Mouse (Mus musculus): ENCODE measurements around the gene Maco1. TPM values are rescaled to one million over a fixed set of nuclear protein-coding genes. Genes with fewer than 3 reads are reported as not detected.
A peak's percentile ranks its signal among the peaks of the same experiment; 100 is the strongest.

The Maco1 gene
- polyA plus RNA-seq, 1 experiment from 2014 or later = 25.5 TPM

DNA sequence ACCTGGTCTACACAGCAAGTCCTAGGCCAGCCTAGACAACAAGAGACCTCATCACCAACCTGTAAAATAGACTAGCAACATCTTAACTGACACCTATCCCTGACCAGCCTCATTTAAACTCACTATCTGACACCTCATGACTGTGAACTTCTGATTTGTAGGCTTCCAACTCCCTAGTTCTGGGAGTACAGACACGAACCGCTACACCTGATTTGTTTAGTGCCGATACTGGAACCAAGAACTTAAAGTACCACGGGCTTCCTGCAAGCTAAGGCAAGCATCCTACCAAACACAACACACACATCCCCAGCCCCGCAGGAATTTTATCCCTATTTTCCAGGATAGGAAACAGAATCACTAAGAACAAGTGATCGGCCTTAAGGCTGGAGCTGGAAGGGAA, 86.9 kb downstream of the Maco1 start:
- H3K27ac ChIP-seq (replicated peaks in 1 of 2; ENCODE audit: control insufficient read depth in 1 of 2, insufficient read depth in 1 of 2, low read depth in 2 of 2, low read length in 2 of 2) = peak overlapping the region in 1 of 2 experiments; percentile 71; a peak in 1 of 4 replicates
- peak overlapping the region; percentile 99 for H3K4me2 ChIP-seq (ENCODE audit: low read length)
- H3K27me3 ChIP-seq (ENCODE audit: control insufficient read depth, insufficient read depth, low read length) = no peaks in the 10 kb centered on the region
- ATAC-seq (ENCODE audit: insufficient number of reproducible peaks, insufficient read depth, low FRiP score, low read depth) = no peak
- no peaks in the 10 kb centered on the region for H3K9me3 ChIP-seq (ENCODE audit: control insufficient read depth, low read length)
- peak overlapping the region in 1 of 2 experiments; percentile 85; a peak in 2 of 4 replicates for H3K4me3 ChIP-seq (ENCODE audit: control insufficient read depth in 1 of 2, insufficient read depth in 1 of 2, low read depth in 1 of 2, low read length in 2 of 2)
- 55% methylated on average over 6 of the region's 6 CpGs for WGBS
- H3K4me1 ChIP-seq (ENCODE audit: control insufficient read depth in 2 of 2, insufficient read depth in 2 of 2, low read length in 2 of 2) = peaks cover 32 to 64% of the 10 kb centered on the region in 2 experiments
- peak overlapping the region; percentile 91 for H3K9ac ChIP-seq (ENCODE audit: low read length)
- no peaks in the 10 kb centered on the region for H3K36me3 ChIP-seq (ENCODE audit: control insufficient read depth, insufficient read depth, low read length)

- no peak overlapping the region for H3K4me3 ChIP-seq (ENCODE audit: control insufficient read depth in 1 of 2, insufficient read depth in 1 of 2, low read depth in 1 of 2, low read length in 2 of 2)
- H3K9me3 ChIP-seq (ENCODE audit: control insufficient read depth, low read length) = no peaks in the 10 kb centered on the region
- H3K9ac ChIP-seq (ENCODE audit: low read length) = no peak overlapping the region
- peak overlapping the region in 1 of 2 experiments; percentile 0; a peak in 1 of 4 replicates for H3K27ac ChIP-seq (replicated peaks in 1 of 2; ENCODE audit: control insufficient read depth in 1 of 2, insufficient read depth in 1 of 2, low read depth in 2 of 2, low read length in 2 of 2)
- no peak overlapping the region for H3K4me2 ChIP-seq (ENCODE audit: low read length)
- no peaks in the 10 kb centered on the region for H3K27me3 ChIP-seq (ENCODE audit: control insufficient read depth, insufficient read depth, low read length)
- peaks cover 51 to 81% of the 10 kb centered on the region in 2 experiments for H3K4me1 ChIP-seq (ENCODE audit: control insufficient read depth in 2 of 2, insufficient read depth in 2 of 2, low read length in 2 of 2)
- WGBS = 27% methylated on average over 3 of the region's 3 CpGs
- ATAC-seq (ENCODE audit: insufficient number of reproducible peaks, insufficient read depth, low FRiP score, low read depth) = no peak
- H3K36me3 ChIP-seq (ENCODE audit: control insufficient read depth, insufficient read depth, low read length) = no peaks in the 10 kb centered on the region
These were observed 88.8 kb downstream of the Maco1 start for GRCm38 (mm10) chr4:134764333-134764732.

GRCm38 (mm10) chr4:134762360-134762759, 90.8 kb downstream of the Maco1 start:
- no peak overlapping the region for H3K4me3 ChIP-seq (ENCODE audit: control insufficient read depth in 1 of 2, insufficient read depth in 1 of 2, low read depth in 1 of 2, low read length in 2 of 2)
- no peaks in the 10 kb centered on the region for H3K27me3 ChIP-seq (ENCODE audit: control insufficient read depth, insufficient read depth, low read length)
- 0 out of 4 replicates have a peak overlapping the region, but pooled peaks of 1 of the 2 experiments have one; percentile 24 for H3K27ac ChIP-seq (replicated peaks in 1 of 2; ENCODE audit: control insufficient read depth in 1 of 2, insufficient read depth in 1 of 2, low read depth in 2 of 2, low read length in 2 of 2)
- H3K9me3 ChIP-seq (ENCODE audit: control insufficient read depth, low read length) = no peaks in the 10 kb centered on the region
- WGBS = 77% methylated on average over 6 of the region's 6 CpGs
- H3K4me1 ChIP-seq (ENCODE audit: control insufficient read depth in 2 of 2, insufficient read depth in 2 of 2, low read length in 2 of 2) = peaks cover 55 to 76% of the 10 kb centered on the region in 2 experiments
- ATAC-seq (ENCODE audit: insufficient number of reproducible peaks, insufficient read depth, low FRiP score, low read depth) = no peak
- H3K4me2 ChIP-seq (ENCODE audit: low read length) = no peak overlapping the region
- H3K36me3 ChIP-seq (ENCODE audit: control insufficient read depth, insufficient read depth, low read length) = no peaks in the 10 kb centered on the region
- H3K9ac ChIP-seq (ENCODE audit: low read length) = peak overlapping the region; percentile 48; the same call in 1 of the 2 replicates

DNA sequence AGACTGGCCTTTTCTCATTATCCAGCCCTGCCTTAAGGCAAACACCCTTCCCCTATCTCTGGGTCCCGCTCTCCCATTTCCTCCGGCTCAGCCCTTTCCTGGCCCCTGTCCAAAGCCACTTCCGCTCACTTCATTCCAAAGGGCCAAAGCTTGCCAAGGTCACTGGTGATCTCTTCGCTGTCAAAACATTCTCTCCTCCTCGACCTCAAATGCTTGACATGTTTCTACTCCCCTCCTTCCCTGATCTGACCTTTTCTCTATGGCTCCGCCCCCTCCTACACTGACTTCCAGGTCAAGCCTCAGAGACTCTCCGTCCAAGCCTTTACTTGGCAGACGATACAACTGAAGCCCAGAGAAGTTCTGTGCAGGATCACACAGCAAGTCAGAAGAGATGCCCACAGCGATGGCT, 92.3 kb downstream of the Maco1 start:
- no peak overlapping the region for H3K9ac ChIP-seq (ENCODE audit: low read length)

GRCm38 (mm10) chr4:134760281-134760680, 92.9 kb downstream of the Maco1 start:
- Histone ChIP-seq H3K27ac (replicated peaks in 1 of 2; ENCODE audit: control insufficient read depth in 1 of 2, insufficient read depth in 1 of 2, low read depth in 2 of 2, low read length in 2 of 2) (peak overlapping the region; percentile 60 to 64), H3K4me2 (ENCODE audit: low read length) (peak overlapping the region; percentile 39), H3K9me3 (ENCODE audit: control insufficient read depth, low read length) (no peaks in the 10 kb centered on the region), H3K4me3 (ENCODE audit: control insufficient read depth in 1 of 2, insufficient read depth in 1 of 2, low read depth in 1 of 2, low read length in 2 of 2) (no peak overlapping the region), H3K4me1 (ENCODE audit: control insufficient read depth in 2 of 2, insufficient read depth in 2 of 2, low read length in 2 of 2) (peaks cover 51 to 62% of the 10 kb centered on the region in 2 experiments), H3K36me3 (ENCODE audit: control insufficient read depth, insufficient read depth, low read length) (peaks cover 3% of the 10 kb centered on the region; the same call in 1 of the 2 replicates), H3K27me3 (ENCODE audit: control insufficient read depth, insufficient read depth, low read length) (no peaks in the 10 kb centered on the region), H3K9ac (ENCODE audit: low read length) (no peak overlapping the region)
- 46% methylated on average over 6 of the region's 6 CpGs for WGBS
- no peak for ATAC-seq (ENCODE audit: insufficient number of reproducible peaks, insufficient read depth, low FRiP score, low read depth)

More for the DNA sequence above, 92.3 kb downstream of the Maco1 start:
- H3K4me2 ChIP-seq (ENCODE audit: low read length) = peak overlapping the region; percentile 39
- H3K27me3 ChIP-seq (ENCODE audit: control insufficient read depth, insufficient read depth, low read length) = no peaks in the 10 kb centered on the region
- H3K4me3 ChIP-seq (ENCODE audit: control insufficient read depth in 1 of 2, insufficient read depth in 1 of 2, low read depth in 1 of 2, low read length in 2 of 2) = no peak overlapping the region
- H3K4me1 ChIP-seq (ENCODE audit: control insufficient read depth in 2 of 2, insufficient read depth in 2 of 2, low read length in 2 of 2) = peaks cover 54 to 64% of the 10 kb centered on the region in 2 experiments
- 6% methylated on average over 9 of the region's 9 CpGs for WGBS
- ATAC-seq (ENCODE audit: insufficient number of reproducible peaks, insufficient read depth, low FRiP score, low read depth) = peak; percentile 56
- H3K27ac ChIP-seq (replicated peaks in 1 of 2; ENCODE audit: control insufficient read depth in 1 of 2, insufficient read depth in 1 of 2, low read depth in 2 of 2, low read length in 2 of 2) = peak overlapping the region; percentile 60 to 64
- no peaks in the 10 kb centered on the region for H3K9me3 ChIP-seq (ENCODE audit: control insufficient read depth, low read length)
- no peaks in the 10 kb centered on the region for H3K36me3 ChIP-seq (ENCODE audit: control insufficient read depth, insufficient read depth, low read length)

DNA sequence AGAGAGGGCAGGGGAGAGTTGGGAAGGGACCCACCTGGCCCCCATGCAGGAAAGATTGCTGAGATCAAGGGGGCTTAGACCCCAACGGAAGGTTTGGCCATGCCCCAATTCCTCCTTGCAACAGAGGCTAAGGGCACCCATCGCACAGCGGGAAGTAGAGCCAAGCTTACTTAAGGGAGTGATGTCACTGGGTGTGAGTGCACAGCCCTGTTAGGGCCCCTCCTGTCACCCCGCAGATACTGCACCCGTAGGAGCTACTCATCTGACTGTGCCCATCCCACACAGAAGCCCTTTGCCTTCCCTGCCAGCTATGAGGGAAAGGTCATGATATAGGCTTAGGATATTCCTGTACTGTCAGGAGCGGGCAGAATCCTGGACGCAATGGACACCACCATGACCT, 93.6 kb downstream of the Maco1 start:
- 84% methylated on average over 7 of the region's 7 CpGs for WGBS
- peaks cover 48 to 63% of the 10 kb centered on the region in 2 experiments for H3K4me1 ChIP-seq (ENCODE audit: control insufficient read depth in 2 of 2, insufficient read depth in 2 of 2, low read length in 2 of 2)
- no peak for ATAC-seq (ENCODE audit: insufficient number of reproducible peaks, insufficient read depth, low FRiP score, low read depth)
- H3K27me3 ChIP-seq (ENCODE audit: control insufficient read depth, insufficient read depth, low read length) = no peaks in the 10 kb centered on the region
- 0 out of 2 replicates have a peak overlapping the region, but pooled peaks have one; percentile 39 for H3K4me2 ChIP-seq (ENCODE audit: low read length)
- H3K36me3 ChIP-seq (ENCODE audit: control insufficient read depth, insufficient read depth, low read length) = peaks cover 9% of the 10 kb centered on the region; the same call in 1 of the 2 replicates
- no peak overlapping the region for H3K4me3 ChIP-seq (ENCODE audit: control insufficient read depth in 1 of 2, insufficient read depth in 1 of 2, low read depth in 1 of 2, low read length in 2 of 2)
- no peak overlapping the region for H3K9ac ChIP-seq (ENCODE audit: low read length)
- H3K9me3 ChIP-seq (ENCODE audit: control insufficient read depth, low read length) = no peaks in the 10 kb centered on the region
- H3K27ac ChIP-seq (replicated peaks in 1 of 2; ENCODE audit: control insufficient read depth in 1 of 2, insufficient read depth in 1 of 2, low read depth in 2 of 2, low read length in 2 of 2) = 0 out of 4 replicates have a peak overlapping the region, but pooled peaks of 1 of the 2 experiments have one; percentile 64

DNA sequence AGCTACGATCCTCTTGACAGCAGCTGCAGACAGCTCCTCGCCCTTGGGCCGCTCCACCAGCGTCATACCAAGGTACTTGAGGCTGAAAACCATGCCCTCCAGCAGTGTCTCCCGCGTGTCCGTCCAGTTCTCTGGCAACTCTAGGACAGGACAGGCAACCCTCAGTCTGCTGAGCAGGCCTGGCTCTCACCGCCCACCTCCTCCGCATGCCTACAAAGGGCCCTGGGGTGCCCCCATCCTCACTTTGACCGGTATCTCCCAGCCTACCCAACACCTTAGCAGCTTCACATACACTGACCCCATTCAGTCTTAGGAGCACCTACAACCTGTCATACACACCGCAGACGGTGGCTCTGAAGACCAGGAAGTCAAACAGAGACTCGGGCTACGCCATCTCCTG, 94.2 kb downstream of the Maco1 start:
- no peak for ATAC-seq (ENCODE audit: insufficient number of reproducible peaks, insufficient read depth, low FRiP score, low read depth)
- Histone ChIP-seq H3K9ac (ENCODE audit: low read length) (no peak overlapping the region), H3K9me3 (ENCODE audit: control insufficient read depth, low read length) (no peaks in the 10 kb centered on the region), H3K36me3 (ENCODE audit: control insufficient read depth, insufficient read depth, low read length) (peaks cover 10% of the 10 kb centered on the region; the same call in 1 of the 2 replicates), H3K27ac (replicated peaks in 1 of 2; ENCODE audit: control insufficient read depth in 1 of 2, insufficient read depth in 1 of 2, low read depth in 2 of 2, low read length in 2 of 2) (no peak overlapping the region), H3K4me3 (ENCODE audit: control insufficient read depth in 1 of 2, insufficient read depth in 1 of 2, low read depth in 1 of 2, low read length in 2 of 2) (no peak overlapping the region), H3K4me2 (ENCODE audit: low read length) (no peak overlapping the region), H3K27me3 (ENCODE audit: control insufficient read depth, insufficient read depth, low read length) (no peaks in the 10 kb centered on the region), H3K4me1 (ENCODE audit: control insufficient read depth in 2 of 2, insufficient read depth in 2 of 2, low read length in 2 of 2) (peaks cover 46 to 63% of the 10 kb centered on the region in 2 experiments)
- WGBS = 85% methylated on average over 14 of the region's 14 CpGs

GRCm38 (mm10) chr4:134758367-134758766, 94.8 kb downstream of the Maco1 start:
- Histone ChIP-seq H3K4me2 (ENCODE audit: low read length) (no peak overlapping the region), H3K27me3 (ENCODE audit: control insufficient read depth, insufficient read depth, low read length) (no peaks in the 10 kb centered on the region), H3K4me3 (ENCODE audit: control insufficient read depth in 1 of 2, insufficient read depth in 1 of 2, low read depth in 1 of 2, low read length in 2 of 2) (no peak overlapping the region), H3K9ac (ENCODE audit: low read length) (no peak overlapping the region), H3K4me1 (ENCODE audit: control insufficient read depth in 2 of 2, insufficient read depth in 2 of 2, low read length in 2 of 2) (peaks cover 48 to 64% of the 10 kb centered on the region in 2 experiments), H3K27ac (replicated peaks in 1 of 2; ENCODE audit: control insufficient read depth in 1 of 2, insufficient read depth in 1 of 2, low read depth in 2 of 2, low read length in 2 of 2) (no peak overlapping the region), H3K36me3 (ENCODE audit: control insufficient read depth, insufficient read depth, low read length) (peaks cover 10% of the 10 kb centered on the region; the same call in 1 of the 2 replicates), H3K9me3 (ENCODE audit: control insufficient read depth, low read length) (no peaks in the 10 kb centered on the region)
- 72% methylated on average over 4 of the region's 4 CpGs for WGBS
- no peak for ATAC-seq (ENCODE audit: insufficient number of reproducible peaks, insufficient read depth, low FRiP score, low read depth)

Measured in heart, embryonic 14.5 days (tissue).